Mouse (Mus musculus): Measurements from ENCODE around the gene 1700028K03Rik. TPM values are rescaled to one million over a fixed set of nuclear protein-coding genes. Genes with fewer than 3 reads are reported as not detected.
A peak's percentile ranks its signal among the peaks of the same experiment; 100 is the strongest.

1700028K03Rik gene
- total and polyA plus RNA-seq, 3 experiments: not detected

GRCm38 (mm10) chr5:107569148-107569547 is 34.6 kb downstream of the 1700028K03Rik start:
- no peak for DNase-seq (ENCODE audit: low read depth, low spot score)
- no peak overlapping the region for H3K4me3 ChIP-seq (ENCODE audit: control insufficient read depth in 1 of 2, insufficient read depth in 1 of 2, low read depth in 2 of 2, low read length in 2 of 2)
- H3K36me3 ChIP-seq (ENCODE audit: control insufficient read depth in 1 of 2, insufficient read depth in 2 of 2, low read length in 2 of 2): no peaks in the 10 kb centered on the region
- no peaks in the 10 kb centered on the region for H3K27me3 ChIP-seq (ENCODE audit: control insufficient read depth in 1 of 2, insufficient read depth in 2 of 2, low read length in 2 of 2)
- TF ChIP-seq SMC3 (IDR thresholded peaks at IDR 0.05; ENCODE audit: low read depth, low read length) (no peak), MAFK (IDR thresholded peaks at IDR 0.05; ENCODE audit: borderline replicate concordance, low read depth, low read length) (no peak), MAX (IDR thresholded peaks at IDR 0.05; ENCODE audit: low read length) (no peak), NRF1 (IDR thresholded peaks at IDR 0.05; ENCODE audit: insufficient read depth, low read depth, low read length, poor library complexity, severe bottlenecking) (no peak), TAL1 (IDR thresholded peaks at IDR 0.05; ENCODE audit: low read length) (no peak), POLR2AphosphoS2 (IDR thresholded peaks at IDR 0.05; ENCODE audit: low read length) (no peak), POLR2A (IDR thresholded peaks at IDR 0.05; ENCODE audit: control insufficient read depth in 1 of 2, insufficient read depth in 1 of 2, low read depth in 1 of 2, low read length in 2 of 2, poor library complexity in 1 of 2) (no peak), CHD2 (IDR thresholded peaks at IDR 0.05; ENCODE audit: low read length) (no peak), SIN3A (IDR thresholded peaks at IDR 0.05; ENCODE audit: low read length) (no peak), ZNF384 (IDR thresholded peaks at IDR 0.05; ENCODE audit: low read depth, low read length) (no peak), GABPA (IDR thresholded peaks at IDR 0.05; ENCODE audit: low read depth, low read length) (no peak), ZMIZ1 (IDR thresholded peaks at IDR 0.05; ENCODE audit: low read depth, low read length) (no peak), UBTF (IDR thresholded peaks at IDR 0.05; ENCODE audit: borderline replicate concordance, insufficient read depth, low read depth, low read length) (no peak), TCF12 (IDR thresholded peaks at IDR 0.05; ENCODE audit: low read depth, low read length) (no peak), ZC3H11A (IDR thresholded peaks at IDR 0.05; ENCODE audit: low read depth, low read length) (no peak), MYB (IDR thresholded peaks at IDR 0.05; ENCODE audit: low read depth, low read length) (no peak), RAD21 (IDR thresholded peaks at IDR 0.05; ENCODE audit: low read depth, low read length) (no peak)
- H3K9ac ChIP-seq (ENCODE audit: control insufficient read depth, low read depth, low read length, poor library complexity, severe bottlenecking): no peak overlapping the region
- no peaks in the 10 kb centered on the region for H3K79me2 ChIP-seq (ENCODE audit: control insufficient read depth, insufficient read depth, low read length, poor library complexity)
- no peaks in the 10 kb centered on the region for H3K9me3 ChIP-seq (replicated peaks; ENCODE audit: insufficient read depth, low read length)
- H3K4me1 ChIP-seq (ENCODE audit: control insufficient read depth in 1 of 2, insufficient read depth in 2 of 2, low read length in 2 of 2): no peaks in the 10 kb centered on the region
- H3K27ac ChIP-seq (ENCODE audit: control insufficient read depth, low read depth, low read length): no peak overlapping the region

- peaks cover 4% of the 10 kb centered on the region; the same call in 1 of the 2 replicates for H3K79me2 ChIP-seq (ENCODE audit: control insufficient read depth, insufficient read depth, low read length, poor library complexity)
- peaks cover 3% of the 10 kb centered on the region in 2 experiments for H3K4me1 ChIP-seq (ENCODE audit: control insufficient read depth in 1 of 2, insufficient read depth in 2 of 2, low read length in 2 of 2)
- no peaks in the 10 kb centered on the region for H3K27me3 ChIP-seq (ENCODE audit: control insufficient read depth in 1 of 2, insufficient read depth in 2 of 2, low read length in 2 of 2)
- DNase-seq (ENCODE audit: low read depth, low spot score): peak; percentile 87
- H3K9ac ChIP-seq (ENCODE audit: control insufficient read depth, low read depth, low read length, poor library complexity, severe bottlenecking): peak within 1 kb of the TSS; percentile 99
- peak within 1 kb of the TSS; percentile 94 for H3K27ac ChIP-seq (ENCODE audit: control insufficient read depth, low read depth, low read length)
- peaks cover 0 to 6% of the 10 kb centered on the region in 2 experiments; a peak in 2 of 4 replicates for H3K36me3 ChIP-seq (ENCODE audit: control insufficient read depth in 1 of 2, insufficient read depth in 2 of 2, low read length in 2 of 2)
- H3K9me3 ChIP-seq (replicated peaks; ENCODE audit: insufficient read depth, low read length): no peaks in the 10 kb centered on the region
- TF ChIP-seq MXI1 (IDR thresholded peaks at IDR 0.05; ENCODE audit: low read depth, low read length) (peak; percentile 65), NELFE (IDR thresholded peaks at IDR 0.05; ENCODE audit: low read depth, low read length) (peak; percentile 86), KAT2A (conservative IDR thresholded peaks at IDR 0.05; ENCODE audit: low read depth, low read length) (no peak), EP300 (IDR thresholded peaks at IDR 0.05; ENCODE audit: low read depth in 1 of 2, low read length in 2 of 2) (0 out of 4 replicates have a peak, but pooled peaks of 1 of the 2 experiments have one; percentile 29), POLR2A (IDR thresholded peaks at IDR 0.05; ENCODE audit: control insufficient read depth in 1 of 2, insufficient read depth in 1 of 2, low read depth in 1 of 2, low read length in 2 of 2, poor library complexity in 1 of 2) (peak; percentile 73 to 75), ZMIZ1 (IDR thresholded peaks at IDR 0.05; ENCODE audit: low read depth, low read length) (peak; percentile 66), UBTF (IDR thresholded peaks at IDR 0.05; ENCODE audit: borderline replicate concordance, insufficient read depth, low read depth, low read length) (peak; percentile 61; the same call in 1 of the 2 replicates), CTCF (IDR thresholded peaks at IDR 0.05 in 2 of 3, conservative IDR thresholded peaks at IDR 0.05 in 1 of 3; ENCODE audit: control insufficient read depth in 1 of 3, insufficient read depth in 1 of 3, low read depth in 2 of 3, low read length in 3 of 3, poor library complexity in 1 of 3, severe bottlenecking in 1 of 3) (no peak), MYC (IDR thresholded peaks at IDR 0.05; ENCODE audit: low read depth, low read length) (peak; percentile 28; the same call in 1 of the 2 replicates), ZNF384 (IDR thresholded peaks at IDR 0.05; ENCODE audit: low read depth, low read length) (no peak), HCFC1 (IDR thresholded peaks at IDR 0.05; ENCODE audit: low read depth, low read length) (peak; percentile 67), NRF1 (IDR thresholded peaks at IDR 0.05; ENCODE audit: insufficient read depth, low read depth, low read length, poor library complexity, severe bottlenecking) (peak; percentile 86), SIN3A (IDR thresholded peaks at IDR 0.05; ENCODE audit: low read length) (peak; percentile 81), POLR2AphosphoS2 (IDR thresholded peaks at IDR 0.05; ENCODE audit: low read length) (peak; percentile 63)
- peak within 1 kb of the TSS; percentile 87 to 98 for H3K4me3 ChIP-seq (ENCODE audit: control insufficient read depth in 1 of 2, insufficient read depth in 1 of 2, low read depth in 2 of 2, low read length in 2 of 2)
These were observed 63.0 kb downstream of the 1700028K03Rik start, which contains the start of the genes Rpap2 and Glmn for GRCm38 (mm10) chr5:107597301-107598077. TSS of gene Rpap2 (plus strand) at chr5:107597373. TSS of gene Glmn (minus strand) at chr5:107597888.

Data from MEL (cell line).